Mouse (Mus musculus) ES-Bruce4 (cell line): ENCODE results near the gene 1190007I07Rik. TPM values are rescaled to one million over a fixed set of nuclear protein-coding genes. Genes with fewer than 3 reads are reported as not detected.

Experiments
- H3K27ac ChIP-seq: 2 replicates; pipeline ENCODE4 v1.5.1; 2012; ENCODE audit warnings: low read length, inconsistent platforms; ENCODE audit not compliant: insufficient read depth
- H3K27me3 ChIP-seq: 2 replicates; pipeline ENCODE4 v1.6.1; 2012; ENCODE audit warnings: mild to moderate bottlenecking, low read length, inconsistent platforms; ENCODE audit not compliant: control insufficient read depth, poor library complexity, insufficient read depth, severe bottlenecking
- H3K36me3 ChIP-seq: 2 replicates; pipeline ENCODE4 v1.6.1; 2012; ENCODE audit warnings: inconsistent platforms, mild to moderate bottlenecking, low read length, moderate library complexity; ENCODE audit not compliant: control insufficient read depth, poor library complexity, insufficient read depth, severe bottlenecking
- H3K4me1 ChIP-seq: one replicate; pipeline ENCODE4 v1.8.1; 2011; ENCODE audit warnings: low read length; ENCODE audit not compliant: control insufficient read depth, insufficient read depth
- H3K4me3 ChIP-seq: 2 replicates; pipeline ENCODE4 v1.5.1; 2011; ENCODE audit warnings: low read depth, mild to moderate bottlenecking, low read length
- H3K9ac ChIP-seq: 2 replicates; pipeline ENCODE4 v1.6.1; 2012; ENCODE audit warnings: low read depth, mild to moderate bottlenecking, inconsistent platforms; ENCODE audit not compliant: poor library complexity, severe bottlenecking
- H3K9me3 ChIP-seq: replicated peaks from 2 replicates; pipeline ENCODE4 v1.6.1; 2012; ENCODE audit warnings: mild to moderate bottlenecking, low read length, inconsistent platforms; ENCODE audit not compliant: control insufficient read depth, poor library complexity, insufficient read depth, severe bottlenecking
- CTCF ChIP-seq: IDR thresholded peaks from one replicate; pipeline ENCODE4 v1.8.1; 2011; ENCODE audit warnings: low read depth, low read length
- EP300 ChIP-seq: IDR thresholded peaks from 2 replicates; pipeline ENCODE4 v1.6.1; 2011; ENCODE audit warnings: low read depth, low read length; ENCODE audit not compliant: insufficient read depth
- POLR2A ChIP-seq: IDR thresholded peaks from one replicate; pipeline ENCODE4 v1.8.1; 2011; ENCODE audit warnings: low read length; ENCODE audit not compliant: insufficient read depth
- polyA plus RNA-seq: library from polyadenylated mRNA; stranded (reverse); fragments of >200 nt; gene quantifications from 2 replicates; pipeline ENCODE4 v1.2.4, GENCODE M21; 2011; ENCODE audit warnings: low read depth; ENCODE audit not compliant: missing spikeins, insufficient read depth, insufficient read length

The 1190007I07Rik gene
- 55.7 and 55.8 TPM in 2 replicates for polyA plus RNA-seq

GRCm38 (mm10) chr10:82622671-82623552, at the start of gene 1190007I07Rik:
Gene 1190007I07Rik (minus strand): TSS chr10:82623228.
- Histone ChIP-seq H3K36me3 (no peaks in the 10 kb centered on the region), H3K4me1 (no peaks in the 10 kb centered on the region), H3K4me3 (peak within 1 kb of the TSS; percentile 70), H3K9ac (peak within 1 kb of the TSS; percentile 51), H3K27me3 (no peaks in the 10 kb centered on the region), H3K9me3 (no peaks in the 10 kb centered on the region), H3K27ac (peak within 1 kb of the TSS; percentile 89)
- TF ChIP-seq CTCF (no peak), POLR2A (peak; percentile 55), EP300 (peak; percentile 93)

- no peaks in the 10 kb centered on the region for H3K4me1 ChIP-seq
- no peak overlapping the region for H3K4me3 ChIP-seq
- no peaks in the 10 kb centered on the region for H3K36me3 ChIP-seq
- TF ChIP-seq POLR2A (no peak), CTCF (no peak), EP300 (no peak)
- H3K9me3 ChIP-seq = no peaks in the 10 kb centered on the region
- H3K9ac ChIP-seq = no peak overlapping the region
- H3K27me3 ChIP-seq = no peaks in the 10 kb centered on the region
- H3K27ac ChIP-seq = no peak overlapping the region
These were observed 47.2 kb upstream of the 1190007I07Rik start for GRCm38 (mm10) chr10:82670205-82670604.

GRCm38 (mm10) chr10:82666436-82667234, 43.6 kb upstream of the 1190007I07Rik start:
- Histone ChIP-seq H3K4me1 (no peaks in the 10 kb centered on the region), H3K4me3 (no peak overlapping the region), H3K9me3 (no peaks in the 10 kb centered on the region), H3K36me3 (no peaks in the 10 kb centered on the region), H3K9ac (no peak overlapping the region), H3K27me3 (no peaks in the 10 kb centered on the region), H3K27ac (no peak overlapping the region)
- TF ChIP-seq CTCF = peak; percentile 76
- TF ChIP-seq EP300 = no peak
- no peak for TF ChIP-seq POLR2A

GRCm38 (mm10) chr10:82665951-82666350, 42.9 kb upstream of the 1190007I07Rik start:
- Histone ChIP-seq H3K9ac (no peak overlapping the region), H3K27ac (no peak overlapping the region), H3K4me3 (no peak overlapping the region), H3K9me3 (no peaks in the 10 kb centered on the region), H3K4me1 (no peaks in the 10 kb centered on the region), H3K27me3 (no peaks in the 10 kb centered on the region), H3K36me3 (no peaks in the 10 kb centered on the region)
- no peak for TF ChIP-seq POLR2A

- no peaks in the 10 kb centered on the region for H3K9me3 ChIP-seq
- H3K4me1 ChIP-seq = no peaks in the 10 kb centered on the region
- H3K4me3 ChIP-seq = no peak overlapping the region
- TF ChIP-seq POLR2A = no peak
- no peak for TF ChIP-seq EP300
- TF ChIP-seq CTCF = no peak
- no peaks in the 10 kb centered on the region for H3K27me3 ChIP-seq
- H3K27ac ChIP-seq = no peak overlapping the region
- H3K9ac ChIP-seq = no peak overlapping the region
- no peaks in the 10 kb centered on the region for H3K36me3 ChIP-seq
These were observed 40.3 kb upstream of the 1190007I07Rik start for GRCm38 (mm10) chr10:82663289-82663688.
